Mouse (Mus musculus): ENCODE measurements around the gene Nras.

GRCm38 (mm10) chr3:103098662-103099061 is 40.6 kb downstream of the Nras start:
- no peak for TF ChIP-seq CTCF (IDR thresholded peaks at IDR 0.05; ENCODE audit: borderline replicate concordance, insufficient read depth, low read depth, low read length)
- TF ChIP-seq POLR2A (IDR thresholded peaks at IDR 0.05; ENCODE audit: borderline replicate concordance, insufficient read depth, low read length): no peak
